Mouse (Mus musculus): ENCODE measurements around the gene Cdc6.

Cdc6 gene

GRCm38 (mm10) chr11:98943741-98944461, 36.3 kb downstream of the Cdc6 start:
- no peak for DNase-seq (ENCODE audit: low read depth)

- DNase-seq (ENCODE audit: low read depth), result no peak
Observed at GRCm38 (mm10) chr11:98944897-98945604, 37.5 kb downstream of the Cdc6 start.

- DNase-seq (ENCODE audit: low read depth), result no peak
Observed at GRCm38 (mm10) chr11:98945605-98945977, 38.0 kb downstream of the Cdc6 start.

GRCm38 (mm10) chr11:98947969-98948569, 40.5 kb downstream of the Cdc6 start:
- DNase-seq (ENCODE audit: low read depth), result no peak

- no peak for DNase-seq (ENCODE audit: low read depth)
Observed at GRCm38 (mm10) chr11:98949242-98949957, 41.8 kb downstream of the Cdc6 start.

GRCm38 (mm10) chr11:98949958-98950460, 42.4 kb downstream of the Cdc6 start:
- no peak for DNase-seq (ENCODE audit: low read depth)

GRCm38 (mm10) chr11:98950484-98950883, 42.9 kb downstream of the Cdc6 start:
- no peak for DNase-seq (ENCODE audit: low read depth)

GRCm38 (mm10) chr11:98951026-98951906, 43.7 kb downstream of the Cdc6 start:
- DNase-seq (ENCODE audit: low read depth), result peak; percentile 91

GRCm38 (mm10) chr11:98952111-98952510, 44.5 kb downstream of the Cdc6 start:
- DNase-seq (ENCODE audit: low read depth), result no peak

- DNase-seq (ENCODE audit: low read depth), result no peak
Observed at GRCm38 (mm10) chr11:98952736-98953135, 45.1 kb downstream of the Cdc6 start.

GRCm38 (mm10) chr11:98953361-98953760, 45.8 kb downstream of the Cdc6 start:
- DNase-seq (ENCODE audit: low read depth), result no peak

GRCm38 (mm10) chr11:98953835-98954320, 46.3 kb downstream of the Cdc6 start:
- DNase-seq (ENCODE audit: low read depth), result no peak

GRCm38 (mm10) chr11:98954373-98954772, 46.8 kb downstream of the Cdc6 start:
- DNase-seq (ENCODE audit: low read depth), result no peak

- no peak for DNase-seq (ENCODE audit: low read depth)
Observed at GRCm38 (mm10) chr11:98954801-98955706, 47.5 kb downstream of the Cdc6 start.

- no peak for DNase-seq (ENCODE audit: low read depth)
Observed at GRCm38 (mm10) chr11:98955707-98956235, 48.2 kb downstream of the Cdc6 start.

- no peak for DNase-seq (ENCODE audit: low read depth)
Observed at GRCm38 (mm10) chr11:98956340-98956739, 48.7 kb downstream of the Cdc6 start.

GRCm38 (mm10) chr11:98959437-98960312, 52.1 kb downstream of the Cdc6 start:
- no peak for DNase-seq (ENCODE audit: low read depth)

GRCm38 (mm10) chr11:98960313-98960906, 52.8 kb downstream of the Cdc6 start:
- no peak for DNase-seq (ENCODE audit: low read depth)

Measured in fibroblast of lung, adult 2 months (primary cell).